Mouse (Mus musculus): ENCODE results near the gene Hfe2. TPM values are rescaled to one million over a fixed set of nuclear protein-coding genes. Genes with fewer than 3 reads are reported as not detected.
"Not testable (repeated sequence)": the region's sequence is repeated elsewhere in the genome, so short reads cannot be mapped to it uniquely, and the experiment has no call there.

Hfe2 gene
- polyA plus RNA-seq (2017; shearing (Covaris generic)), result not detected

DNA sequence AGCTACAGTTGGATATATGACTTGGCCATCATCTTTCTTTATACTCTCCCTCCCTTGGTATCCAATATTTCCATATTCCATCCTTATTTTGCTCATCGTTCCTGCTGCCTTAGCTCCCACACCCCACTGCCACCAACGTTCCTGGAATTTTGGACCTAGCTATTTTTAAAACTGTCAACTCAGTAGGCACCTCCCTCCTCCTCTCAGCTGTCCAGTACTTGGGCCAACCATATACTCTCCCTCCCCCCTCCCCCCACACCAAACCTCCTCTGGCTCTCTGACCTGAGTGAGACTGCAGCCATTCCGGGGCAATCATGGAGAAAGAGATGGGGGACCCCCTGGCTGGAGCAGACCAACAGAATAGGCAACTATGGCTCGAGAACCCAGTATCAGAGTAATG is at the start of gene Hfe2:
TSS of gene Hfe2 (plus strand) at position 259 of the 400 bp plus-strand sequence.
- no peak for ATAC-seq

DNA sequence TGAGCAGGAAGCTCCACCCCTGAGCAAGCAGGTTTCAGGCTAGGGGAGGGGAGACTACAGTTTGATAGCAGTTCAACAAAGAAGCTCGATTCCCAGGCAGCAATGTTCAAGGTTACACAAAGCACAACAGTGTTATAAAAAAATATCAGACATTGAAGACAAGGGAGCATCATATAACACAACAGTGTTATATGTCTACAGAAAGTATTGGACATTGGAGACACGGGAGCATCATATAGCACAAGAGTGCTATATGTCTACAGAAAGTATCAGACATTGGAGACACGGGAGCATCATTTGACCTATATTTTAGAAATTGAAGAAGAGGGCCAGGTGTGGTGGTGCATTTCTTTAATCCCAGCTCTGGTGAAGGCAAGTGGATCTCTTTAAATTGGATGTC is 47.9 kb upstream of the Hfe2 start:
- ATAC-seq, result no peak

DNA sequence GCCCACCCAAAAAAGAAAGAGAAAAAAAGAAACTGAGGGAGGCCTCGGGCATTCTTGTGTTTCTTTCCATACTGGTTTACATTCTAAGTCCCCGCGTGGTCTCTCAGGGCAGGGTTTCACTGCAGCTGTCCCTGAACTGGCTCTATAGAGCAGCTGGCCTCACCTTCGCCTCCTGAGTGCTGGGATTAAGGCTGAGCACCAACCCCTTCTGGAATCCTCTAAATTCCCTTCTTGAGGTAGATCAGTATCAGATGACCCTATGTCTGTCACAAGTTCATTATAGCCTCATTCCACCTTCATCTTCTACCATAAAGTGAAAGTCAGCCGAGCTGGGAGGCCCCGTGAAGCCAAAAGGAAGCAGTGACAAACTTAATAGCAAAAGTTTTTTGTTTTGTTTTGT is 47.4 kb upstream of the Hfe2 start:
- ATAC-seq, result no peak

DNA sequence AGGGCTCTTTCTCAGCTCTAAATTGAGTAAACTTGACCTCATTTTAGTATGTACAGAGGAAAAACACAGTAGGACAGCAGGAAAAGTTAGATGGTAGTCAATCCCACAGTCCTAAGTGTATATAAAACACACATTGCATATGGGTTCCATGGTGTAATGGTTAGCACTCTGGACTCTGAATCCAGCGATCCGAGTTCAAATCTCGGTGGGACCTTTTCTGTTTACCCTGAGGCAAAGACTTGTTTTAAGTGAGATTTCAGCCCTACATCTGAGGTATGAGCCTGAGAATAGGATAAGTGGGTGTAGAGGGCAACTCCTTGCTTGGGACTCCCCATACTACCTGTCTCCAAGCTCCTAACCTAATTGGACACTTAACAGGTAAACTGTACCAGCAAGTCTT is 45.7 kb upstream of the Hfe2 start:
- no peak for ATAC-seq

DNA sequence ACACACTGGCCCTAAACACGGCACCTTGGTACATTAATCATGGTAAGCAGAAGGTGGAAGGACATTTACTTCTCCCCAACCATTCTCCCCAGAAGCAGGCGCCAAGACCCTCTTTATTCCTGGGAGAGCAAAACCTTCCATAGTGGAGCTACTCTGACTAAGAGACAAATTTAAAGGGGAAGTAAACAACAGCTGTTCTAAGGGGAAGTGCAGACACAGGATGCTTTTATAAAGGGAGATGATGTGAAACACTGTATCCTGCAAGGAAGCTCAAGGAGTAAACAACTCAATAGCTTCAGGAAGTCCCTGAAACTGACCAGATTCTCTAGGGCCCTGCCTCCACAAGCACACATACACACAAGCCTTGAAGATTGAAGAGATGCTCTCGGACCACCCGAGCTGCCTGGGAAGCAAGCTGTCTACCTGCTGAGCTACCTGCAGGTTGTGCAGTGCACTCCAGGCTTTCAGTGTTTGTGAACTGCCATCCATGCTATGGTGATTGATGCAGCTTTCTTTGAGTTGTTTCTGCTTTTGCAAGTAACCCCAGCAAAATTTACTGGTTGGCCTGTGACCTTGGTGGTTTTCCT is 44.2 kb upstream of the Hfe2 start:
- no peak for ATAC-seq

DNA sequence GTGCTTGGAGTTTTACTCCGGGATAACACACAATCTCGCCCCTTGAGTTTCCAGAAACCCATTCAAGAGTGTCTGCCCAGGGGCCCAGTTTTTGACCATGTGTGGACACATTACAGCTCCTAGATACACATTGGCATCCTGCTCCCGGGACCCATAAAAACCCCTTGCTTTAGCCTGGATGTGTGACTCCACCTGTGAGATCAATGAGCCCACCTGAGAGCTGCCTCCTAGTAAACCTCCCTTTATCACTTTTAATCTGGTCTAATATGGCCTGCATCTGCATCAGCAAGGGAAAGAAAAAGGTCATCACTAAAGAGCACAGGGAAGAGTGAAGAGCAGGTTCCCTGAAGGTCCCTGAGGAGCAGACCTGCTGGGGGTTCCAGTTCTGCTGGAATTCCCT is 43.1 kb upstream of the Hfe2 start:
- ATAC-seq, result no peak

DNA sequence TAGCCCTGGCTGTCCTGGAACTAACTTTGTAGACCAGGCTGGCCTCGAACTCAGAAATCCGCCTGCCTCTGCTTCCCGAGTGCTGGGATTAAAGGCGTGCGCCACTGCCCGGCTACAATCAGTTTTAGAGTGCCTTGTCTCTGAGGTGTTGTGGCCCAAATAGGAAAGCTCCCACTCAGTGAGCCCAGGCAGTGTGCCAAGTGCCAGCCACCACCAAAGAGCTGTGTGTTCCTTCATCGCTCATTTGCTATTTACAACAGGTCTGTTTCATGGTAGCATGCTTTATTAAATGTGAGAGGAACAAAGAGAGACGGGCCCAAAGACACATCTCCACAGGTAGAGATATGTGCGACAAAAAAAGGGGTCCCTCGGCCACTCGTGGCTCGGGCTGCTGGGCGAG is 42.5 kb upstream of the Hfe2 start:
- no peak for ATAC-seq

DNA sequence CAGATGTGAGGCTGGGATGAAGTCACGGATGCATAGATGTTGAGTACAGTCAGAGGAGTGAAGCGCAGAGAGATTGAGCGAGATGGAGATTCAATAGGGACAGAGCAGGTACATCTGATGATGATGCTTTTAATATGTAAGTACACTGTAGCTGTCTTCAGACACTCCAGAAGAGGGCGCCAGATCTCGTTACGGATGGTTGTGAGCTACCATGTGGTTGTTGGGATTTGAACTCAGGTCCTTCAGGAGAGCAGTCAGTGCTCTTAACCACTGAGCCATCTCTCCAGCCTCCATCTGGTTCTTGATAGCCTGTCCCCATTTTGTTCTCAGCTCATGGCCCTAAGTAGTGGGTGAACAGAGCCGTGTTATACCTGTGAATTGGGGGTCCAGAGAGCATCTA is 41.9 kb upstream of the Hfe2 start:
- ATAC-seq, result not testable (repeated sequence)

DNA sequence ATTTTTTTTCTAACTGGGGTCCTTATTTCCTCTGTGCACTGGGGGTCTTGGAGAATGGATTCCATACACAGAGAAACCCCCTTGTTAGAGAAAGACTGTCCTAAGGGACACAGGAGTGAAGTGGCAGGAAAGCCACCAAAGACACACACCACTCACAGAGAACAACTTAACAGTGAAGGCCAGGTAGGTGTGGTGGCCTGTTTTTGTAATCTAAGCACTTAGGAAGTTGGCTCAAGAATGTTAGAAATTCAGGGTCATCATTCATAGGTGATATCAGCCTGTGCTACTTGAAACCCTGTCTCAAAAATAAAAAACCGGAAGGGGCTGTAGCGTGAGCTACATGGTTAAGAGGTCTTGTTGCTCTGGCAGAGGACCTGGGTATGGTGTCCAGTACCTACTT is 41.0 kb upstream of the Hfe2 start:
- ATAC-seq, result no peak

DNA sequence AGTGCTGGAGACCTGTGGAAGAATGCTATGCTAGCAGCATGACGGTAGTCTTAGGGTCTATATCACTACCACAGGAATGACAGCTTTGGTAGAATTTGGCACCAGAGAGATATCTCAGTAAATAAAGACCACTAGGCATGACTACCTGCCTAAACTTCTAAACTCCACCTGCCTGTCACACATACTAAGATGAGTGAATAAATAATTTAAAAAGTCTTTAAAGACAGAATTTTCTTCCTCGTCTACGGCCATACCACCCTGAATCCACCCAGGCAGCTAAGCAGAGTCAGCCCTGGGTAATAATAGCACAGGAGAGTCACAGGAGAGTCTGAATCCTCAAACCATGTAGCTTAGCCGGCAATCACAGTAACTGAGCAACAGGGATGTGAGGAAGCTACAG is 40.1 kb upstream of the Hfe2 start:
- ATAC-seq, result no peak

DNA sequence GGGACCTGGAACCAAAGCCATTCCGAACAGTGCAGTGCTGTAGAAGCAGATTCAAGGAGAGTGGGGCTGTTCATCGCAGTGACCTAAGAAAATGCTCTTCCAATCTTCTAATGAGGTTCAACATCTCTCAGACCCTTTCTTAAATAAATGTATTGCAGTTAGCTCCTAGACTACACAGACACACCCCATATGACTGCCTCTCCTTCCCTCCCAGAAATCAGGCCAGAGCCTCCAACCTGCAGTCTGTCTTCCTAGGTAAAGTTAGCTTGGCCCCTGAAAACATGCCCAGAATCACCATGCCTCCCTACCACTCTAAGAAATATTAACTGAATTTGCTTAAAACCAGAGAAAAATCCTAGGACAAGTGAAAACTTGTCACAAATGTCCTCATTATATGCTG is 39.6 kb upstream of the Hfe2 start:
- no peak for ATAC-seq

DNA sequence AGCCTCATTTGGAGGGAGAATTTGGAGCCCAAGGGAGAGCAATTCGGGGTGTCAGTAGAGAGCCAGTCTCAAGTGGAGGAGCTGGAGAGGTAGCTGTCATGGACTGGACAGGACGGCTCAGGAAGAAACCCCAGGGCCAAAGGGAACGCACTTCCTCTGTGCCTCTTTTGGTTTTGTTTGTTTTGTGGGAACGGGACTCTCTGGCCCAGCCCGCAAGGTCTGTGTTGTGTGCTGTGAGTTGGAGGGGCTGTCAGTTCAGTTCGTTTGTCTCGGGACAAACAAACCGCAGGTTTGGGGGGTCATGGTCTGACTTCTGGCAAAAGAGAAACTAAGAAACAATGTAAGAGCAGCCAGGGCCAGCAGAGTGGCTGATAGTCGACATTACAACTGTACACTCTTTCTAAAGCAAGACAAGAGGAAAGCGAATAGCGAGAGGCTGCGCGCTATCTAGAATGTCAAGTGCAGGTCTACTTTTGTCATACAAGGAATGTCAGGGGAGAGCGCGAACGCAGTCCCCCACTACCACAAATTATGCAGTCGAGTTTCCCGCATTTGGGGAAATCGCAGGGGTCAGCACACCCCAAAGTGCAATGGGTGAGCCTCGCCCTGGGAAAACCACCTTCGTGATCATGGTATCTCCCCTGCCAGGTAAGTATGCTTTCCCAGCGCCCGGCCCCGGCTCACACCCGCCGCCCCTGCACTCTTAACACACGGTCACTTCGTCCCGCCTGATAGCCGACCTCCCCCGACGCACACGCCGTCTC is 38.7 kb upstream of the Hfe2 start:
- ATAC-seq, result peak; percentile 42

DNA sequence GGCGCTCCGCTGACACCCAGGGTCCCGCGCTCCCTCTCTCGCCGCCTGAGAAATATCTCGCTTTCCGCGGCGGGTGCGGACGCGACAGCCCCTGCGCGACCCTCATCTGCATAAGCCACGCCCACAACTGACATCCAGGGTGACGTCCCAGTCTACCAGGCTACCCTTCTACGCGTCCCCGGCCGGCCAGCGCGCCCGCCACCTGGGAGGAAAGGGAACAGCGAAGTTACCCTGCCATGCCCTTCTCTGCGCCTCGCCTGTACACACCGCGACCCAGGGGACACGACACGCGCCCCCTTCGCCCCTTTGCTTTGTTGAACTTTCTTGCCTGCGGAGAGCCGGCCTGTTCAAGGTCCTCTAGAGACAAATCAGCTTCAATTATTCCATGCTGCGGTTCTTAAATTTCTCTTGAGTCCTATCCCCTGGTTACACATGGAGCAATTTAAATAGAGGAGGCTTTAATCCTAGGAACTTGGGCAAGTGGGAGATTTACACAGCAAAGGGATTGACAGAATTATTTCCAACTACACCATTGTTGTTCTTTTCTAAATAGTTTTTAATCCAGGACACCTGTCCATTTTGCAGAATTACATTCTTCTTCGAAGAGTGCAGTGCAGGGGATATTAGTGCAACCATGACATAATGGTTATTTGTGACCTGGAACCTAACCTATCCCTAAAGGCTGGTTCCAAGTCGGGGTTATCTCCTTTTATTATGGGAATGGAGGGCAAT is 38.0 kb upstream of the Hfe2 start:
- ATAC-seq, result peak; percentile 51

DNA sequence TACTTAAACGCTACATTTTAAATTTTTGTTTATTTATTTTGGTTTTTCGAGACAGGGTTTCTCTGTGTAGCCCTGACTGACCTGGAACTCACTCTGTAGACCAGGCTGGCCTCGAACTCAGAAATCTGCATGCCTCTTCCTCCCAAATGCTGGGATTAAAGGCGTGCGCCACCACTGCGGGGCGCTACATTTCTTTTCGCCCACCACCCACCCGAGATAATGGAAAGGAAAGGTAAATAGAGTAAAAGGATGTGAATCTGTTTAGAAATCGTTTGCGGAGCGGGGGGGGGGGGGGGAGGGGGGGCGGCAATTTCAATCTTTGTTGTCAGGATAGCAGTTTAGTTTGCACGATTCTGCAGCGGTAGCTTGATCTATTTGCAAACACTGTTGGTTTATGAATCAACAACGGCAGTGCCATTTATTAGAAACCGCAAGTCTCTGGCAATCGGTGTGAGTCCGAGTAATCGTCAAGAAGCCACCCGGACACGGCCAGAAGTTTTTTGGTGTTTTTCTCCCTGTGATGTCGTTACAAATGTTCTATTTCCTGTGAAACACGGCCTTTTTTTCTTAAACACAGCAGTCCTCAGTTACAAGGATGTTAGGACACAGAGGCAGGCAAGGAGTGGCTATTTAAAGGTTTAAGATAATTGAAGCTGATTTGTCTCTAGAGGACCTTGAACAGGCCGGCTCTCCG is 37.2 kb upstream of the Hfe2 start:
- ATAC-seq, result peak; percentile 17

DNA sequence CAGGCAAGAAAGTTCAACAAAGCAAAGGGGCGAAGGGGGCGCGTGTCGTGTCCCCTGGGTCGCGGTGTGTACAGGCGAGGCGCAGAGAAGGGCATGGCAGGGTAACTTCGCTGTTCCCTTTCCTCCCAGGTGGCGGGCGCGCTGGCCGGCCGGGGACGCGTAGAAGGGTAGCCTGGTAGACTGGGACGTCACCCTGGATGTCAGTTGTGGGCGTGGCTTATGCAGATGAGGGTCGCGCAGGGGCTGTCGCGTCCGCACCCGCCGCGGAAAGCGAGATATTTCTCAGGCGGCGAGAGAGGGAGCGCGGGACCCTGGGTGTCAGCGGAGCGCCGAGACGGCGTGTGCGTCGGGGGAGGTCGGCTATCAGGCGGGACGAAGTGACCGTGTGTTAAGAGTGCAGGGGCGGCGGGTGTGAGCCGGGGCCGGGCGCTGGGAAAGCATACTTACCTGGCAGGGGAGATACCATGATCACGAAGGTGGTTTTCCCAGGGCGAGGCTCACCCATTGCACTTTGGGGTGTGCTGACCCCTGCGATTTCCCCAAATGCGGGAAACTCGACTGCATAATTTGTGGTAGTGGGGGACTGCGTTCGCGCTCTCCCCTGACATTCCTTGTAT is 36.6 kb upstream of the Hfe2 start:
- peak; percentile 52 for ATAC-seq

DNA sequence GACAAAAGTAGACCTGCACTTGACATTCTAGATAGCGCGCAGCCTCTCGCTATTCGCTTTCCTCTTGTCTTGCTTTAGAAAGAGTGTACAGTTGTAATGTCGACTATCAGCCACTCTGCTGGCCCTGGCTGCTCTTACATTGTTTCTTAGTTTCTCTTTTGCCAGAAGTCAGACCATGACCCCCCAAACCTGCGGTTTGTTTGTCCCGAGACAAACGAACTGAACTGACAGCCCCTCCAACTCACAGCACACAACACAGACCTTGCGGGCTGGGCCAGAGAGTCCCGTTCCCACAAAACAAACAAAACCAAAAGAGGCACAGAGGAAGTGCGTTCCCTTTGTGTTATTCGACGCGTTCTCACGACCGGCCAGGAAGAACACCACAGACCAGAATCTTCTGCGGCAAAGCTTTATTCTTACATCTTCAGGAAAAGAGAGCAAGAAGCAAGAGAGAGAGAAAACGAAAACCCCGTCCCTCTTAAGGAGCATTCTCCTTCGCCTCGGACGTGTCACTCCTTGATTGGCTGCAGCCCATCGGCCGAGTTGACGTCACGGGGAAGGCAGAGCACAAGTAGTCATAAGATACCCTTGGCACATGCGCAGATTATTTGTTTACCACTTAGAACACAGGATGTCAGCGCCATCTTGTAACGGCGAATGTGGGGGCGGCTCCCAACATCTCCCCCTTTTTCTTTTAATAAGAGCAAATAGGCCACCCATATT is 35.9 kb upstream of the Hfe2 start:
- peak; percentile 46 for ATAC-seq

DNA sequence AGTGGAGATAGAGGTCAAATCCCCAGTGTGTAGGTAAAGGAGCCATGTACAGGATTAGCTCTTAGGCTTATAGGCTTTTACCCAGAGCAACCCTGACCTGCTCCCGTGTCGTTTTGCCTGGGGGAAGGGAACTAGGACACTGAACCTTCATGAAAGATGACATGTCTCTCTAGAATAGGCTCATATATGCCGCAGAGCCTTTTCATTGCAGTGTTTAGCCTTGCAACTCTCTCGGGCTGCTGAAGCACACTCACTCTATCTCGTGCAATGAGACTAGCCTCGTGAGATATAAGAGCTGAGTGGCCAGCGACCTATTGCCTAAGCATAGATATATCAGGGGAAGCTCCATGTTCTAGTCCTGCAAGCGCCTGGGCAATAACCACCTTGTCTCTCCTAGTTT is 35.3 kb upstream of the Hfe2 start:
- ATAC-seq, result not testable (repeated sequence)

DNA sequence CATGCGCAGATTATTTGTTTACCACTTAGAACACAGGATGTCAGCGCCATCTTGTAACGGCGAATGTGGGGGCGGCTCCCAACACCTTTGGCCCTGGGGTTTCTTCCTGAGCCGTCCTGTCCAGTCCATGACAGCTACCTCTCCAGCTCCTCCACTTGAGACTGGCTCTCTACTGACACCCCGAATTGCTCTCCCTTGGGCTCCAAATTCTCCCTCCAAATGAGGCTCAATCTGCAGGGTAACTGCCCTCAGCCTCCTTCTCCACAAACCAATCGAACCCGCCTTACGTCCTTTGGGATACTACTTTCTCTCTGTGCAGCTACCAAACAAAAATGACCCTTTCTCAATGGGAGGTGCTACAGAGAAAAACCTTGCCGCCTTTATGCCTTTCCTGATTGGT is 30.5 kb upstream of the Hfe2 start:
- ATAC-seq, result not testable (repeated sequence)

DNA sequence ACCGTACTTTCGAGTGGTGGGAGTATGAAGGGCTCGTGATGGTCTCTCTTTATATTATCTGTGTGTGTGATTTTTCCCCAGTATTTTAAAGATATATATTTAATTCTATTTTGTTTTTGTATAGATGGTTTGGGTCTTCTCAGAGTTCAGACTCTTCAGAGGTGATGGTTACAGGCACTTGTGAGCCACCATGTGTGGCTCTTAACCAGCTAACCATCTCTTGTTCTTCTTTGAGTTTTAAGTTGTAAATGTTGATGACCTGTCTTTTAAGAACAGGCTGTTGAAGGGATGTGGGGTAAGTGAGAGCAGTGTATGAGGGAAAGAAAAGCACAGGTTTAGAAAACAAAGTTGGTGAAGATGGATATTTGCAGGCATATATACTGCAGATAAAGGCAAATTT is 30.1 kb upstream of the Hfe2 start:
- no peak for ATAC-seq

DNA sequence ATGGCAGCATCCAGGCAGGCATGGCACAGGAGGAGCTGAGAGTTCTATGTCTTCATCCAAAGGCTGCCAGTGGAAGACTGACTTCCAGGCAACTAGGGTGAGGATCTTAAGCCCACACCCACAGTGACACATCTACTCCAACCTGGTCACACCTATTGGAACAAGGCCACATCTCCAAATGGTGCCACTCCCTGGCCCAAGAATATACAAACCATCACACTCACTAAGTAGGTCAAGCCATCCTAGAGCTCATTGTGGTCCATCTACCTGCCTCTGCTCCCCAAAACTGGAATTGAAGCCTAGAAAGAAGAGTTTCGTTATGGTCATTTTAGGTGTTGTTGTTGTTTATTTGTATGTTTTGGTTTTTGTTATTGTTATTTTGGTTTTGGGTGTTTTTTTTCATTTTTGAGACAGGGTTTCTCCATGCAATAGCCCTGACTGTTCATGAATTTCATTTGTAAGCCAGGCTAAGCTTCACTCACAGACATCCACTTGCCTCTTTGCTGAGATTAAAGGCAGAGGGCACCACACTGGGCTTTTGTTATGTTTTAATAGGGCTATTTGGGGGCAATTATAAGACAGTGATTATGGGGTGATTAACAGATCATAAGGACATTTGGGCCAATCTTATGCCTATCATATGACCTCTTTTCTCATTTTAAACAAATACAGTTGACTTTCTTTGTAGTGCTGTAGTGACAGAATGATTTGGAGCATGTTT is 29.3 kb upstream of the Hfe2 start:
- no peak for ATAC-seq

DNA sequence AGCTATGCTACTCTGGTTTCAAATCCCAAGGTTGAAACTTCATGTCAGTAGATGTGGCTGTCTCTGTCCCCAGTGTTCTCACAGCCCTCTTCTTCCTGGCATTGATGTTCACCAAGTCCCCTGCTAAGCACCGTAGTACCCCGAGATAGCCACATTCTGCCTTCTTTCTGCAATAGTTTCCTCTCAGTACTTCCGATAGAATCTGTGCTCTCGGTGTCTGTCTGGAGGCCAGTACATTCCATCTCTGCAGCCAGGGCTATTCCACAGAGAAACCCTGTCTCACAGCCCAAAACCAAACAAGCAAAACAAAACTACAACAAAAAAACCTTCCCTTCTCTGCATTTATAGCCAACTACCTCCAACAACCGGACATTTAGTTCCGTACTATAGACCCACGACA is 28.8 kb upstream of the Hfe2 start:
- no peak for ATAC-seq
